Mouse (Mus musculus) midbrain, embryonic 14.5 days (tissue): ENCODE results near the gene Mapk6. TPM values are rescaled to one million over a fixed set of nuclear protein-coding genes. Genes with fewer than 3 reads are reported as not detected.

Experiments used
- ATAC-seq: fragments of 200-750 bp; cut with Nextera tagmentation; 2 replicates; pipeline ENCODE4 v1.8.0; 2017; ENCODE audit warnings: moderate number of reproducible peaks, moderate library complexity; ENCODE audit not compliant: low FRiP score, low TSS enrichment
- DNase-seq: peaks from one replicate; pipeline ENCODE4 v3.0.0-alpha.2; 2015
- H3K27ac ChIP-seq: fragments of 300-500 bp; sonication (generic); replicated peaks from 2 replicates; pipeline ENCODE4 v1.5.1; 2014; ENCODE audit warnings: mild to moderate bottlenecking, low read depth, low read length, moderate library complexity
- H3K27me3 ChIP-seq: fragments of 300-500 bp; sonication (generic); 2 replicates; pipeline ENCODE4 v1.6.1; 2014; ENCODE audit warnings: low read length, control low read depth, mixed read lengths; ENCODE audit not compliant: control insufficient read depth, insufficient read depth
- H3K36me3 ChIP-seq: fragments of 300-500 bp; sonication (generic); 2 replicates; pipeline ENCODE4 v1.6.1; 2014; ENCODE audit warnings: low read length, control low read depth; ENCODE audit not compliant: control insufficient read depth, insufficient read depth
- H3K4me1 ChIP-seq: fragments of 300-500 bp; sonication (generic); 2 replicates; pipeline ENCODE4 v1.6.1; 2014; ENCODE audit warnings: mild to moderate bottlenecking, antibody characterized with exemption, low read length, control low read depth; ENCODE audit not compliant: control insufficient read depth, insufficient read depth
- H3K4me2 ChIP-seq: fragments of 300-500 bp; sonication (generic); 2 replicates; pipeline ENCODE4 v1.6.1; 2014; ENCODE audit warnings: mild to moderate bottlenecking, low read length, moderate library complexity
- H3K4me3 ChIP-seq: fragments of 300-500 bp; sonication (generic); replicated peaks from 2 replicates; pipeline ENCODE4 v1.5.1; 2014; ENCODE audit warnings: low read depth, low read length
- H3K9ac ChIP-seq: fragments of 300-500 bp; sonication (generic); replicated peaks from 2 replicates; pipeline ENCODE4 v1.6.1; 2014; ENCODE audit warnings: mild to moderate bottlenecking, low read length, moderate library complexity
- H3K9me3 ChIP-seq: fragments of 300-500 bp; sonication (generic); 2 replicates; pipeline ENCODE4 v1.6.1; 2016; ENCODE audit warnings: low read length, control low read depth, mixed read lengths; ENCODE audit not compliant: control insufficient read depth
- WGBS: fragments of 180-500 bp; shearing (Covaris S2); extraction: QIAGEN DNeasy Blood & Tissue Kit; methylation state at CpG from one replicate; pipeline ENCODE4 v1.1.7; 2014; 5-methylcytosine and 5-hydroxymethylcytosine counted together
- polyA plus RNA-seq: library from polyadenylated mRNA; unstranded; fragments of >200 nt; fragmentation: Nextera tagmentation; extraction: Ambion mirVana; gene quantifications from 2 replicates; pipeline ENCODE4 v1.2.1, GENCODE M21; 2014

Gene Mapk6
- polyA plus RNA-seq, 1 experiment from 2014 or later = 208 TPM

DNA sequence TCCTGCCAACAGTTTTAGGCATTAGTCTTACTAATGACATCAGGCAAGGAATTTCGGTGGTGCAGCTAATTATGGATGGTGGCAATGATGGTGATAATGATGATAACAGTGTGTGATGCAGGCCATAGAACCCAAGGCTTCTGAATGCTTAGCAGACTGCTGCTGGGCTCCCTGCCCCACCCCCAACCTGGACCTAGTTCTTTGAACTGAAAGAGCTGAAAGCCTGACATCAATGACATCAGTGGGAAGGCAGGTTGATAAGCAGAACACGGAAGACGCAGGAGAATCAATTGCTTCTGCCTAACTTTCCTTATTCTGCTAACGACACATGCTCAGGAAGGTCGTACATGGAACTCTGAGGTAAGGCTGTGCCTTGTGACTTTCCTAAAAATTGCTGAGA is 3.4 kb upstream of the Mapk6 start:
- DNase-seq (no peak), ATAC-seq (no peak)
- no peak overlapping the region for H3K4me3 ChIP-seq
- no peaks in the 10 kb centered on the region for H3K36me3 ChIP-seq
- no peak overlapping the region for H3K9ac ChIP-seq
- WGBS = 81% methylated on average over 5 of the region's 5 CpGs
- peaks cover 10% of the 10 kb centered on the region for H3K4me1 ChIP-seq
- H3K4me2 ChIP-seq = no peak overlapping the region
- no peaks in the 10 kb centered on the region for H3K9me3 ChIP-seq
- no peak overlapping the region for H3K27ac ChIP-seq
- H3K27me3 ChIP-seq = no peaks in the 10 kb centered on the region

DNA sequence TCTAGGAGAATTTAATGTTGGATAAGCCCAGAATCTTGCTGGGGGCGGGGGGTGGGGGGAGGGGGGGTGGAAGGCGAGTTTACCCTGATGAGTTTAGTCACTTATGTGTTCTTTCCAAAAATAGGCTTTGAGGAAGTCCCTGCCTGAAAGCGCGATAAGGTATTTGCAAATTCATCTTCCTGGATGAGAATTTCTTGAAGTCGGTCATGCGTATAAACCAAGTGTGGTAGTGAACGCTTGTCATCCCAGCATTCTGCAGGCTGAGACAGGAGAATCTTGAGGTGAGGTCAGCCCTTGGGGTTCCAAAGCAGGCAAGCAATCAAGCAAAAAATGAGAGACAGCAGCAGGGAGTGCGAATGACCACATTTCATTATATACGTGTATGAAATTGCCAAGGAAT is 1.8 kb upstream of the Mapk6 start:
- Histone ChIP-seq H3K4me1 (peaks cover 24% of the 10 kb centered on the region), H3K27me3 (no peaks in the 10 kb centered on the region), H3K9me3 (no peaks in the 10 kb centered on the region), H3K4me2 (no peak overlapping the region), H3K4me3 (no peak overlapping the region), H3K27ac (no peak overlapping the region), H3K36me3 (no peaks in the 10 kb centered on the region), H3K9ac (no peak overlapping the region)
- ATAC-seq = no peak
- DNase-seq = no peak
- 85% methylated on average over 9 of the region's 9 CpGs for WGBS

DNA sequence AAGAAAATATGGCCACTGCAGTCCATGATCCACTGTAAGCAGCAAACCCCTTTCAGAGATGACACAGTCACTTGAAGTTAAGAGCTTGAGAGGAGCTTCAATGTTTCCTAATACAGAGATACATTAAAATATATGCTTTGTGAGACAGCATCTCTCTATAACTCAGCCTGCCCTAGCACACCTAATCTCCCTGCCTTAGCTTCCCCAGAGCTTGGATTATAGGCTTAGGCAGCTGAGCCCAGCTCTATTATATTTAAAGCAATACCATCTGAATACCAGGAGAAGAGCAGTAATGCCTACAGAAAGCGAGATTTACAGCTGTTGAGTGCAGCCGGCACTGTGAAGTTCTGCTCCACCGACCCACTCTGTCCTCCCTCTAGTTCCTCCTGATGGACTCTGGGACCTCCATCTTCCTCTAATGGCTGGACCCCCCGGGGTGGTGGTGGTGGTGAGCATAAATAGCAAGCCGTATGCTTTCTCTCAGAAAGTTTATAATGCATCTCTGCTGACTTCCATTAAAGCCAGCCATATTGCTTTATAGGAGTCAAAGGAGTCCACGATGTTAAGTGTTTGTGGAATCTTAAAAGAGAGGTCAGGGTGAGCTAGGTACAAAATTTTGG is 1.2 kb upstream of the Mapk6 start:
- DNase-seq = peak; percentile 33

DNA sequence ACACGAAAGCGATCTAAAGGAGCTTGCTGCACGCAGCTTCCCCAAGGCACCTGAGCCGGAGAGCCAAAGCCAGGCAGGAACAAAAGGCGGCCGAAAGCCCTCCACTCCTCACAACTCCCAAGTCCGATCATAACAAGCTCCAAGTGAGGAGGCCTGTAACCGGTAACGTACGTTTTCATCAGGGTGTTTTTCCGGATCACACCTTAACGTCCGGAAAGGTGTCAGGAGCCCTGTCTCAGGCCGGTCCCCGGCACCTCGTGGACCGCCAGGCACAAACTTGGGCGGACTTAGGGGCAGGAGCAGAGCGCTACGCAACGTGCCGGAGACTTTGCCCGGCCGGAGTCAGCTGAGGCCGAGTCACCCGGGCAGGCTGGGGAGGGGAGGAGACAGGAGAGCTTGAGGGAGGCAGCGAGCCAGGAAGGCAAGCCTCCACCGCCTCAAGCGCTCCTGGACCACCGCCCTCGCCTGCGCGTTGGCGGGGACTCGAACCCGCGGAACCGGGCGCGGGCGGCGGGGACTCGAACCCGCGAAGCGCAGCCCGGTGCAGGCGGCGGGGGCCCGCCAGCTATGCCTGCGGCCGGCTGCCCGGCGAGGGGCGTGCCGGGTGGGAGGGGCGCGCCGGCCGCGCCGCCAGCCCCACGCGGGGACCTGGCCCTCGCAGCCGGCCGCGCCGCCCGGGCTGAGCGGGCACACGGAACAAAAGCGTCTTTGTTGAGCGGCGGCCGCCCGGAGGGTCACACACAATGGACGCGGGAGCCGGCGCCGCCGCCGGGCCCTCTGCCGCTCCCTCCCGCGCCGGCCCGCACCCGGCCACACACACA is 564 bp downstream of the Mapk6 start:
- WGBS = under 1% methylated on average over 89 of the region's 90 CpGs
- no peaks in the 10 kb centered on the region for H3K9me3 ChIP-seq
- peak overlapping the region; percentile 70 for H3K4me2 ChIP-seq
- H3K4me3 ChIP-seq = peak overlapping the region; percentile 75
- no peaks in the 10 kb centered on the region for H3K27me3 ChIP-seq
- peak; percentile 85 for DNase-seq
- H3K4me1 ChIP-seq = peaks cover 28% of the 10 kb centered on the region
- peak overlapping the region; percentile 88 for H3K9ac ChIP-seq
- peak overlapping the region; percentile 99 for H3K27ac ChIP-seq
- no peaks in the 10 kb centered on the region for H3K36me3 ChIP-seq
- ATAC-seq = peak; percentile 89

More for the DNA sequence above, 1.2 kb upstream of the Mapk6 start:
- Histone ChIP-seq H3K9me3 (no peaks in the 10 kb centered on the region), H3K36me3 (no peaks in the 10 kb centered on the region), H3K4me2 (peak overlapping the region; percentile 70), H3K9ac (peak overlapping the region; percentile 88; the same call in 1 of the 2 replicates), H3K27me3 (no peaks in the 10 kb centered on the region), H3K4me3 (peak overlapping the region; percentile 75; the same call in 1 of the 2 replicates), H3K27ac (peak overlapping the region; percentile 99; the same call in 1 of the 2 replicates), H3K4me1 (peaks cover 24% of the 10 kb centered on the region)
- WGBS = 61% methylated on average over 6 of the region's 6 CpGs
- ATAC-seq = no peak

DNA sequence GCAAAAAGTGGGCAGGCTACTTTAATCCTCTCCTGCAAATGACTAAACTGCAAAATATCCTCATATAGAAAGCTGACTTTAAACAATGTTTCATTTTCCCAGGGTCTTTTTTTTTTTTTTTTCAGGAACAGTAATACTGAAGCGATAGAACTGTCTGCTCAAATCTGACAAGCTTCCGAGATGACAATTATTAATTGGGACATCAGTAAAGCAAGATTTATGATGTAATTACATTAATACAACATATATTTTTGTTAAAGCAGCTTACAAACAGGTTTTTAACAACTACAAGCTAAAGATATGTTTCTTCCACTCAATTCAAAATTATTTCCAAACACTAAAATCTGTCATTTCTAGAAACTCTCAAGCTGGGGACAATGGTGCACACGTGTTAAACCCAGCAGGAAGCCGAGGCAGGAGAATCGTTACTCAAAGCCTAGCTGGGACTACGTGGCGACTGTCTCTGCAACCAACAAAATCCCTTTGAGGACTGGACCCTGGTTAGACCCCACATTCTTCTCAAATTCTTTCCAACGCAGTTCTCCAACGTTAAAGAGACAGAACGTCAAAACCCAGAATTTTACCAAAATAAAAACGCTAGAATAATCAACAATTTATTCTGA is 1.5 kb downstream of the Mapk6 start:
- peak; percentile 54 for DNase-seq
- Histone ChIP-seq H3K27me3 (no peaks in the 10 kb centered on the region), H3K9ac (peak overlapping the region; percentile 88), H3K36me3 (no peaks in the 10 kb centered on the region), H3K4me2 (peak overlapping the region; percentile 70), H3K27ac (no peak overlapping the region), H3K4me1 (peaks cover 28% of the 10 kb centered on the region), H3K9me3 (no peaks in the 10 kb centered on the region), H3K4me3 (peak overlapping the region; percentile 75)
- WGBS = 3% methylated on average over 11 of the region's 11 CpGs
- no peak for ATAC-seq

DNA sequence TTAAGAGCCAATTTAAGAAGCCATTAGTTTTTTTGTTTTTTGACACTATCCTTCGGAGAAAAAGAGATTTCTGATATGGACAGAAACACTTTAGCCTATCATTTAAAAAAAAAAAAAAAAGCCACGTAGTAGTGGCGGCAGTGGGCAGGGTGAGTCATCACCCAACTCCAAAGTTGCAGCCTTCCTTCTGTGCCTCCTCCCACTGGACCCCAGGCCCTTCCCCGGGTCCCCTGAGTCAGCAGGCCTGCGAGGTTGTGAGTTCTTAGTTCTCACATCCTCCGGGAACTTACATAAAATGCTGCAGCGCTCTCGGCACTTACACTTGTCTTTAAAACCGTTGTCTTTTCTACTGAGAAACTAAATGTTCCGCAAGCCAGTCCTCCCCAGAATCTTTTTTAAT is 2.0 kb downstream of the Mapk6 start:
- no peaks in the 10 kb centered on the region for H3K27me3 ChIP-seq
- 15% methylated on average over 10 of the region's 10 CpGs for WGBS
- DNase-seq = peak; percentile 44
- no peaks in the 10 kb centered on the region for H3K36me3 ChIP-seq
- H3K27ac ChIP-seq = no peak overlapping the region
- peaks cover 28% of the 10 kb centered on the region for H3K4me1 ChIP-seq
- peak overlapping the region; percentile 75 for H3K4me3 ChIP-seq
- ATAC-seq = no peak
- H3K4me2 ChIP-seq = peak overlapping the region; percentile 70
- no peaks in the 10 kb centered on the region for H3K9me3 ChIP-seq
- H3K9ac ChIP-seq = peak overlapping the region; percentile 27; the same call in 1 of the 2 replicates

DNA sequence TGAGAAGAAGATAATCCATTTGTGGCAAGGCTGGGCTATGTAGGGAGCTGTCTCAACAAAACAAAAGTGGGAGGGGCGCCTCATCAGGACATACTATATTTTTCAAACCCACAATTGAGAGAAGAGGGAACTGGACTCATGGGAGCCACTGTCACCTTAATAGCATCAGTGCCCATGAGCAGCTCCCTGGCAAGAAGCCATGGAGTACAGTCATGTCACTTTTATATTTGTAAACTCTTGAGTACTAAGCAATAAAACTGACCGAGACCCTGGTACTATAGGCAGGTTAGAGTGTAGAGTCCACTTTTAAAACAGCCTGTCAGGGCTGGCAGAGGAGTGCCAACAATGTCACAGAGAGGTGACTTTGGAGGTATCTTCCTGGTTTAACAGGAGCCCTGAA is 3.7 kb downstream of the Mapk6 start:
- no peak for ATAC-seq
- H3K36me3 ChIP-seq = no peaks in the 10 kb centered on the region
- H3K4me3 ChIP-seq = no peak overlapping the region
- H3K4me2 ChIP-seq = no peak overlapping the region
- DNase-seq = no peak
- peaks cover 32% of the 10 kb centered on the region for H3K4me1 ChIP-seq
- H3K27ac ChIP-seq = no peak overlapping the region
- no peak overlapping the region for H3K9ac ChIP-seq
- H3K27me3 ChIP-seq = no peaks in the 10 kb centered on the region
- 96% methylated on average over 2 of the region's 2 CpGs for WGBS
- no peaks in the 10 kb centered on the region for H3K9me3 ChIP-seq

DNA sequence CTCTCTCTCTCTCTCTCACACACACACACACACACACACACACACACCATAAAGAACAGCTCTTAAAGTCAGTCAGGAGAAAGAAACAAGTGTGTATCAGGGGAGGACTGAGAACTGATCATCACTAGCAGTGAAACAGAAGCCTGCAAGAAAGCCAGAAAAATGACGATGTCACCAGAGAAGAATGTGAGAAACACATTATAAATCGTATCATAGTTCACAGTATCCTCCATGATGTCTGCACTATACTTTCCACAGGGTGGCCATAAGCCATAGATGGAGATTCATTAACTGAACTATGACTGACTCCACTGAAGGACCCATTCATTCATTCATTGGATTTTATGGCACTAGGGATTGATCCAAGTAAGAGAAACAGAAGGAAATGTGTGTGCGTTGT is 6.3 kb downstream of the Mapk6 start:
- H3K27ac ChIP-seq = no peak overlapping the region
- ATAC-seq = no peak
- no peak overlapping the region for H3K4me3 ChIP-seq
- H3K4me1 ChIP-seq = peaks cover 26% of the 10 kb centered on the region
- H3K9ac ChIP-seq = no peak overlapping the region
- no peak for DNase-seq
- H3K4me2 ChIP-seq = no peak overlapping the region
- WGBS = 84% methylated on average over 3 of the region's 3 CpGs
- no peaks in the 10 kb centered on the region for H3K27me3 ChIP-seq
- no peaks in the 10 kb centered on the region for H3K9me3 ChIP-seq
- H3K36me3 ChIP-seq = no peaks in the 10 kb centered on the region
